ENCODE assay signal across 8 mouse cellular contexts in the genomic region with DNA sequence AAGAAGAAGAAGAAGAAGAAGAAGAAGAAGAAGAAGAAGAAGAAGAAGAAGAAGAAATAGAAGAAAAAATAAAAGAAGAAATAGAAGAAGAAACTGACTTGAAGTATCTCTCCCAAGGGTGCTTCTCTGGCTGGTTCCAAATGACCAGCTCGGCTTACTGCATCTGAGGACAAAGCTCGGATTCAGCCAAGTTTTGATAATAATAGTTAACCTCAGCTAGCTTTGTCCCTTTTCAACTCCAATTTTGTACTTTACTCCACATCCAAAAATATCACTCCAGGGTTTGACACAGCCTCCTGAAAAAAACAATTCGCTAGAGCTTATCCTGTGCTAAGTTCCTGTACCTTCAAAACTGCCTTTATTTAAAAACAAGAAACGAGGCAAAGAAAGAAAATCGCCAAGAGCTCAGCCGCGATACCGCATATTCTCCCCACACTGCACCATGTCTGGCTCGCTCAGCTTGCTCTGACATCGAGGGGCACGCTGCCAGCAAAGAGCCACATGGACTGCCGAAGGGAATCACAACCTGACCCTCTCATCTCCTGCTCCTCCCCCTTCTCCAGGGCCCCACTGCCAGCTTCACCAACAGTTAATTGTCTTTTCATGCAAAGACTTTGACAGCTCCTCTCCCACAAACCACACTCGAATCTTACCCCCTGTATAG.
DNase-seq lines count a peak whose midpoint lies in the region; ATAC-seq lines count a peak whose summit lies in the region.

No protein-coding gene starts in this region.

- WGBS in hindbrain, embryonic 14.5 days: 56% methylated on average over 13 of the region's 13 CpGs
- 69% methylated on average over 13 of the region's 13 CpGs for WGBS in hindbrain, embryonic 12.5 days
- WGBS in forebrain, embryonic 13.5 days: 53% methylated on average over 13 of the region's 13 CpGs
- 63% methylated on average over 13 of the region's 13 CpGs for WGBS in kidney, embryonic 15.5 days

- no peaks in the 10 kb centered on the region for H3K36me3 ChIP-seq in hindbrain, embryonic 14.5 days (replicated peaks; ENCODE audit: control insufficient read depth, insufficient read depth)
- no peaks in the 10 kb centered on the region for H3K36me3 ChIP-seq in hindbrain, embryonic 12.5 days
- H3K36me3 ChIP-seq in forebrain, embryonic 13.5 days (ENCODE audit: poor library complexity, severe bottlenecking): no peaks in the 10 kb centered on the region
- no peaks in the 10 kb centered on the region for H3K36me3 ChIP-seq in kidney, embryonic 15.5 days

- 0 out of 2 replicates have a peak overlapping the region, but pooled peaks have one; percentile 21 for H3K4me2 ChIP-seq in hindbrain, embryonic 14.5 days (replicated peaks)
- no peak overlapping the region for H3K4me2 ChIP-seq in hindbrain, embryonic 12.5 days (replicated peaks)
- H3K4me2 ChIP-seq in forebrain, embryonic 13.5 days: 0 out of 2 replicates have a peak overlapping the region, but pooled peaks have one; percentile 6
- H3K4me2 ChIP-seq in kidney, embryonic 15.5 days: no peak overlapping the region

- DNase-seq in hindbrain, embryonic 14.5 days (ENCODE audit: low spot score): peak; percentile 46
- DNase-seq in right cerebral cortex, postnatal 14 days: peak; percentile 32
- no peak for DNase-seq in frontal cortex, postnatal 14 days (ENCODE audit: low spot score in 2 of 2)

- no peaks in the 10 kb centered on the region for H3K4me1 ChIP-seq in hindbrain, embryonic 14.5 days (replicated peaks; ENCODE audit: control insufficient read depth, insufficient read depth, low read length)
- no peaks in the 10 kb centered on the region for H3K4me1 ChIP-seq in hindbrain, embryonic 12.5 days
- H3K4me1 ChIP-seq in forebrain, embryonic 13.5 days: 0 out of 2 replicates have a peak, but pooled peaks cover 10% of the 10 kb centered on the region
- H3K4me1 ChIP-seq in kidney, embryonic 15.5 days: no peaks in the 10 kb centered on the region

- no peak overlapping the region for H3K4me3 ChIP-seq in hindbrain, embryonic 14.5 days (replicated peaks; ENCODE audit: low read length)
- H3K4me3 ChIP-seq in hindbrain, embryonic 12.5 days: no peak overlapping the region
- no peak overlapping the region for H3K4me3 ChIP-seq in forebrain, embryonic 13.5 days
- no peak overlapping the region for H3K4me3 ChIP-seq in kidney, embryonic 15.5 days (replicated peaks)

- no peak overlapping the region for H3K27ac ChIP-seq in hindbrain, embryonic 14.5 days
- H3K27ac ChIP-seq in hindbrain, embryonic 12.5 days: no peak overlapping the region
- peak overlapping the region; percentile 12; the same call in 1 of the 2 replicates for H3K27ac ChIP-seq in forebrain, embryonic 13.5 days
- H3K27ac ChIP-seq in kidney, embryonic 15.5 days: no peak overlapping the region

- ATAC-seq in hindbrain, embryonic 14.5 days (ENCODE audit: low FRiP score): peak; percentile 74
- no peak for ATAC-seq in hindbrain, embryonic 12.5 days (ENCODE audit: low FRiP score)
- peak; percentile 91 for ATAC-seq in cerebellum, adult (ENCODE audit: insufficient number of reproducible peaks, low FRiP score, low TSS enrichment)
- peak; percentile 89 for ATAC-seq in forebrain, embryonic 13.5 days
- ATAC-seq in kidney, embryonic 15.5 days (replicated peaks; ENCODE audit: low FRiP score): 0 out of 2 replicates have a peak, but pooled peaks have one; percentile 22
- ATAC-seq in activated CD4-positive, CD25-positive, alpha-beta regulatory T cell, adult 4 months: no peak

- H3K9me3 ChIP-seq in hindbrain, embryonic 14.5 days (ENCODE audit: control insufficient read depth, low read length): no peaks in the 10 kb centered on the region
- no peaks in the 10 kb centered on the region for H3K9me3 ChIP-seq in hindbrain, embryonic 12.5 days (replicated peaks)
- H3K9me3 ChIP-seq in forebrain, embryonic 13.5 days (replicated peaks): no peaks in the 10 kb centered on the region
- no peaks in the 10 kb centered on the region for H3K9me3 ChIP-seq in kidney, embryonic 15.5 days (replicated peaks)

- H3K9ac ChIP-seq in hindbrain, embryonic 14.5 days: no peak overlapping the region
- no peak overlapping the region for H3K9ac ChIP-seq in hindbrain, embryonic 12.5 days
- H3K9ac ChIP-seq in forebrain, embryonic 13.5 days: no peak overlapping the region
- no peak overlapping the region for H3K9ac ChIP-seq in kidney, embryonic 15.5 days

- H3K27me3 ChIP-seq in hindbrain, embryonic 14.5 days (ENCODE audit: control insufficient read depth, insufficient read depth, low read length): no peaks in the 10 kb centered on the region
- H3K27me3 ChIP-seq in hindbrain, embryonic 12.5 days: no peaks in the 10 kb centered on the region
- H3K27me3 ChIP-seq in forebrain, embryonic 13.5 days: no peaks in the 10 kb centered on the region
- no peaks in the 10 kb centered on the region for H3K27me3 ChIP-seq in kidney, embryonic 15.5 days

Comparison
In these comparisons a context has a peak if more than half of its experiments do, and no peak if none do; other contexts are left out.
1. ATAC-seq: peak in hindbrain, embryonic 14.5 days (single experiment), cerebellum, adult (single experiment), forebrain, embryonic 13.5 days (single experiment) and kidney, embryonic 15.5 days (single experiment); none in hindbrain, embryonic 12.5 days (single experiment) and activated CD4-positive, CD25-positive, alpha-beta regulatory T cell, adult 4 months (single experiment).
2. H3K4me2 ChIP-seq: peak in hindbrain, embryonic 14.5 days (single experiment) and forebrain, embryonic 13.5 days (single experiment); none in hindbrain, embryonic 12.5 days (single experiment) and kidney, embryonic 15.5 days (single experiment).
3. DNase-seq: peak in hindbrain, embryonic 14.5 days (single experiment) and right cerebral cortex, postnatal 14 days (single experiment); none in frontal cortex, postnatal 14 days (0 of 2).